Mouse (Mus musculus) thymus, postnatal 25 days (tissue): ENCODE measurements around the gene Rrbp1.

ENCODE experiments used
- DNase-seq: peaks from one replicate; pipeline ENCODE4 v3.0.0; 2022

Gene Rrbp1

GRCm38 (mm10) chr2:144011080-144011551 is at the start of gene Rrbp1:
Gene Rrbp1 (minus strand): TSS chr2:144011263.
- peak; percentile 98 for DNase-seq

- no peak for DNase-seq
Measured at GRCm38 (mm10) chr2:144057735-144058134, 46.7 kb upstream of the Rrbp1 start.

- DNase-seq = no peak
Measured at GRCm38 (mm10) chr2:144052410-144053065, 41.5 kb upstream of the Rrbp1 start.

- no peak for DNase-seq
Measured at GRCm38 (mm10) chr2:144050861-144051260, 39.8 kb upstream of the Rrbp1 start.

GRCm38 (mm10) chr2:144050146-144050680 is 39.1 kb upstream of the Rrbp1 start:
- no peak for DNase-seq

- peak; percentile 5 for DNase-seq
Measured at GRCm38 (mm10) chr2:144046916-144047315, 35.9 kb upstream of the Rrbp1 start.

- no peak for DNase-seq
Measured at GRCm38 (mm10) chr2:144045756-144046560, 34.9 kb upstream of the Rrbp1 start.

GRCm38 (mm10) chr2:144044726-144045125 is 33.7 kb upstream of the Rrbp1 start:
- no peak for DNase-seq

GRCm38 (mm10) chr2:144032664-144033063 is 21.6 kb upstream of the Rrbp1 start, which contains the start of gene Banf2:
Gene Banf2 (plus strand): TSS chr2:144033059.
- no peak for DNase-seq

GRCm38 (mm10) chr2:144030791-144031190 is 19.7 kb upstream of the Rrbp1 start:
- DNase-seq = no peak

GRCm38 (mm10) chr2:144026456-144026855 is 15.4 kb upstream of the Rrbp1 start:
- DNase-seq = no peak

GRCm38 (mm10) chr2:144025361-144025760 is 14.3 kb upstream of the Rrbp1 start:
- no peak for DNase-seq

- DNase-seq = no peak
Measured at GRCm38 (mm10) chr2:144022441-144022840, 11.4 kb upstream of the Rrbp1 start.

- no peak for DNase-seq
Measured at GRCm38 (mm10) chr2:144019971-144020370, 8.9 kb upstream of the Rrbp1 start.

- DNase-seq = no peak
Measured at GRCm38 (mm10) chr2:144015861-144016260, 4.8 kb upstream of the Rrbp1 start.

GRCm38 (mm10) chr2:144014481-144014880 is 3.4 kb upstream of the Rrbp1 start:
- DNase-seq = no peak

- no peak for DNase-seq
Measured at GRCm38 (mm10) chr2:144014051-144014450, 3.0 kb upstream of the Rrbp1 start.

GRCm38 (mm10) chr2:144010282-144011044 is 600 bp downstream of the Rrbp1 start:
- DNase-seq = peak; percentile 86

GRCm38 (mm10) chr2:144009551-144010281 is 1.3 kb downstream of the Rrbp1 start:
- DNase-seq = peak; percentile 30

- DNase-seq = no peak
Measured at GRCm38 (mm10) chr2:144009081-144009480, 2.0 kb downstream of the Rrbp1 start.

GRCm38 (mm10) chr2:144007211-144007610 is 3.9 kb downstream of the Rrbp1 start:
- DNase-seq = no peak

GRCm38 (mm10) chr2:144006686-144007085 is 4.4 kb downstream of the Rrbp1 start:
- DNase-seq = no peak
